Mouse (Mus musculus) adrenal gland, adult 8-10 months (tissue): ENCODE measurements around the gene 1600015I10Rik. TPM values are rescaled to one million over a fixed set of nuclear protein-coding genes. Genes with fewer than 3 reads are reported as not detected.
A peak's percentile ranks its signal among the peaks of the same experiment; 100 is the strongest.
"Not testable (repeated sequence)": the region's sequence is repeated elsewhere in the genome, so short reads cannot be mapped to it uniquely, and the experiment has no call there.

Experiments
- DNase-seq: peaks from one replicate; pipeline ENCODE4 v3.0.0; 2022
- total RNA-seq, 4 experiments: library from RNA; stranded (reverse); gene quantifications; 2 replicates each; pipeline ENCODE4 v1.2.4; 2022

Gene 1600015I10Rik
- not detected for total RNA-seq

DNA sequence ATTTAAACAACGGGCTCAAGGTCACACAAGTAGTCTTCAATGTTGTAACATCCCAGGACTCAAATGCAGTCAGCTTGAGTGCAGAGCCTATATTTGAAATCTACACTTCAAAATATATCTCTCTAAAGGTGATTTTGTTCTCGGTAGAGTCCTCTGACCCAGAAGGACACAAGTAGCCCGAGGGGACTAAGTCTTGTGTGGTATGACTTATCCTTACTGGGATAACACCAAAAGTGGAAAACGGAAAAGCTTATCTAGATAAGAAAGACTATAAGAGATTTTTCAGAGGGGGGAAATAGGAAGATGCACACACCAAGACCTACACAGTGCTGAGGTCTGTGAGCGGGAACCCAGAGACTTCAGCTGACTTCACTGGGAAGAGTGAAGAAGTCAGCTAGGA, at the start of gene 1600015I10Rik:
Gene 1600015I10Rik (plus strand): TSS at position 301 of the 400 bp plus-strand sequence.
- DNase-seq = no peak

DNA sequence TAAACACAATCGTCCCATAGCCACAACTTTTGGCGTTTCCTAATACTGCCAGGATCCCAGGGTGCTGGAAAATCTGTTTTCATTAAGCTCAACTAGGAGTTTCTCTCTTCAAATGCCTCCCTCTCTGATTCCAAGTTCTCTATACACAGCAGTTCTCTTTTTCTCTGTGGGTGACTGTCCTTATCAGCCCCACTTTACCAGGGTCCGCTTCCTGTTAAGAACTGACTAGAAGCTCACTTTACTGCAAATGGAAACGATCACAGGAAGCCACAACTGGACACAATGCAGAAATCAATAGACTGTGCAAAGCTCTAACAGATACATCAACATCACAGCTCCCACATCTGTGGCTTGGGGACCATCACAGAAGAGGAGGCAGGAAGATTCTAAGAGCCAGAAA, 35.5 kb upstream of the 1600015I10Rik start:
- no peak for DNase-seq

DNA sequence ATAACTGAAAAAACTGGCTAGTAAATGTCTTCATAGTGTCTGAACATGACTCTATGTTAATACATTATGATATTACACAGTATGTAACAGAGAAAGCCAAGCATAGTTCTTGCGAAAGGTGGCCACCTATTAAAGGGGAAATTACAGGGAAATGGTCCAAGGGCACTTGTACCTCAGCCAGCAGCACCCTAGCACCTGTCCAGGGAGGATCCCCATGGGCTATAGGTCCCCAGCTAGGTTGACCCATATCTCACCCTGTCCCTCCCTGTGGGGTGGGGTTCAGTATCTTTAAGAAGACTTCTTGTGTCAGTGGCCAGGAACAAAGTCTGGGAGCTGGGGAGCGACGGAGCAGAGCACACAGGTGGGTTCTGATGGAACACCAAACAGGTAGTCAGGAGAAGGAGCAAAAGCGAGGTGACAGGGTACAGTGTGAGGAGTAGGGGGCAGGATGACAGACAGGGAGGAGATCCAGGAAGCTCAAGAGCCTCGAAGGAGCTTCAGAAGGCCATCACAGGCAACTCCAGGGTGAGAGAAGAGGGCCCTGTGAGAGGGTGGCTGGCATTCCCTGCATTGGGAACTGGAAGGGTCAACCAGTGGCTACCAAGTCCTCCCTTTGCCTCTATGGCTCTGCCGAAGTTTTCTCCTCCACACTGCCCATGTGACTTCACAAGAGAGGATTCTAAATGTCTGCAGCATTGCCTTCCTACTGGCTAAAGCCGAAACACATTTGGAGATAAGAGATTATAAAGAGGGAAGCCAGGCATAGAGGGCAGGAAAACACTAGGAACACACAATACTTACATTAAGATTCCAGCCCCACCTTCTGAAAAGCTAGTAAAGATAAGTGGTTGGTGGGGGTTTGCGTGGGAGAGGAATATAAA, 34.5 kb upstream of the 1600015I10Rik start:
- DNase-seq = no peak

DNA sequence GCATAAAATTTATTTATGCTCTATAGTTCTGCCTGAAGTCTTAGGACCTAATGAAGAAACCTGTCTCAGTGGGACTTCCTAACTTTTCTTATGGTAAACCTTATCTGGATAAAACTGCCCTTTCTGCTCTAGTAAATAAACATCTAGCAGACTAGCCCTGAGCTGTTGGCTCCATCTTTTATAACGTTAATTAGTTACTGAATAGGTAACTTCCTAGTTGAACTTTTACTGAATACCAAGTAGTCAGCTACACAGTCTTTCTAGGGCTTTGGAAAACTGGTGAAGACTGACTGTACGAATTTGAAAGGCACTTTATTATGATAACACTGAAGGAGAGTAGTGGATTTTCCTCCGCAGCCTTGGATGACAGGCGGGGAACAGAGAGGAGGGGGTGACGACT, 33.8 kb upstream of the 1600015I10Rik start:
- no peak for DNase-seq

DNA sequence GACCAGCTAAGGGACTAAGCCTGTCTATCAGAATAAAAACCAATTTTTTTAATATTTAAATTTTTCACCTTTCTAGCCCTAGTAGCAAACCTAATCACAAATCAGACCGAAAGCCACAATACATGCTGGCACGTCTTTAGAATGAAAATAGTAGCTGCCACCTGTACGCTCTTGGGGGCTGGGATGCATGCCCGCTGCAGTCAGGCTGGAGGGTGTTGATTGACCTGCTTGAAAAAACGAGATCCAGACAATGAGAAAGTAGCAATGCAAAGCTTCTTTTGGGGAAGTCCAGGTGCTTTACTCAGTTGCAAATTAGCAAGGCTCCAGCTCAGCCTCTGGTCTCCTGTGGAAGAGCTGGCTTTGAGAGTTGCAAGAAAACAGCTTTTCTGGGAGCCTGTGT, 32.7 kb upstream of the 1600015I10Rik start:
- no peak for DNase-seq

DNA sequence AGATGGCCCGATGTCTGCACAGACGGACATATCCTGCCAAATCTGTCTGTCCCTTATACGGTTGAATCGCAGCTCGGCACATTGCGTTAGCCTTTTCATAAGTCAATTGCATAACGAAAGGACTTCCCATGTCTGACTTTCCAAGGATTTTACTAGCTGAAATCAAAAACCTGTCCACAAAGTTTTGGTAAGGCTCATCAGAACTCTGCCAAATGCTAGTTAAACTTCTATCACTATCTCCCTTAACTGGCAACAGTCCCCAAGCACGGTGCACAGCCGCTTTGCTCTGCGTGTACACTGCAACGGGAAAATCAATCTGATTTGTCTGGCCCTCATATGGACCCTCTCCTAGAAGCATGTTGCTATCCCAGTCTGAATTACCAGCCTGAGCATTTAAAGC, 28.4 kb upstream of the 1600015I10Rik start:
- not testable (repeated sequence) for DNase-seq

DNA sequence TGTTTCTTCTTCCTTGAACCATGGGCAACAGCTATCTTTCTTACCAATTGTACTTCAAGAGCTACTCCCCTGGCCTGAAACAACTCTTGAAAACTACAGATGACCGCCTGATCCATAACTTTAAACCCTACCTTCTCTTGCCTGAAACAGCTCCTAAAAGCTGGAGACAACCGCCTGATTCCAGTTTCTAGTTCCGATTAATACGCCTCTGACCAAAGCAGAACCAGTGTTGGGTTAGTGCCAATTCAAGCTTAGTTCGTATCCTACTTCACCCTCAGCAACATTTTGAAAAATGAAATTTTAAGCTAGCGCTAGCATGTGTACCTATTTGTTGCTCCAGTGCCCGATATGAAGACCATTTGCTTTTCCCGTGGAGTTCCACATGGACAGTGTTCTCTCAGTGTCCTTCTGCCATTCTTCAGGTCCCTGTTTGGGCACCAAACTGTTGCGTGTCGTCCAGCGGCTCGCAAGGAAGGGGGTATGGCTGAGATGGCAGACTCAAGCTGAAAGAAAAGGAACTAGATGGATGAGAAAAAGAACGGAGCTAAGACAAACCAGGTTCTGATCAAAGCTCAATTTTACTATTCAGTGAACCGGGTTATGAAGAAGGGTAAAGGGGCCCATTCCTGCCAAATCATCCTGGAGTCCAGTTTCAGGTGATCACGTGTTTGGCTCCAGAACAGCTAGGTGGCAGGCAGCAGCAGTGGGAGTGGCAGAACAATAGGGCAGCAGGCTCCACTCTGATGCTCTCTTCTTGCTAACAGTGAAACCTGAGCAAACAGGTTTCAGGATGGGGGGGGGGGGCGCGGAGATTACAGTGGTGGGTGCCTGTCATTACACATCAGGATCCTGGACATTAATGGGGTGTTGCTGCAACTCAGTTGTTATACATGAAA, 26.9 kb upstream of the 1600015I10Rik start:
- DNase-seq = no peak

DNA sequence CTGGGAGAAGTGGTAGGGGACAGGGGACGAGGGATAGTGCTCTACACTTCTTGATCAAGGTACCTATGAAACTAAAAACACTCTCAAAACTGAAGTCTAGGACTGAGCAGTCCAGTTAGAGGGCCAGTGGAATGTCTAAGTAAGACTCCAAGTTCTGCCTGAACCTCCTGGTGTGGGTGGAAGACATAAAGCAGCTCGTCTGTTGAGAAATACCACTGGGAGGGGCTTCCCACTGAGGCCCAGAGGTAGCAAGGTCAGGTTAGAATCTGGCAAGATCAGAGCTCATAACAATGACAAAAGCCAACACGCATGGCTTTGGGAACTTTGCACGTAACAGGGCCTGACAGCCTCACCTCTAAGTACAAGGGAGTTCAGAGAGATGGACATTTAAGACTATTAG, 26.3 kb upstream of the 1600015I10Rik start:
- DNase-seq = no peak

DNA sequence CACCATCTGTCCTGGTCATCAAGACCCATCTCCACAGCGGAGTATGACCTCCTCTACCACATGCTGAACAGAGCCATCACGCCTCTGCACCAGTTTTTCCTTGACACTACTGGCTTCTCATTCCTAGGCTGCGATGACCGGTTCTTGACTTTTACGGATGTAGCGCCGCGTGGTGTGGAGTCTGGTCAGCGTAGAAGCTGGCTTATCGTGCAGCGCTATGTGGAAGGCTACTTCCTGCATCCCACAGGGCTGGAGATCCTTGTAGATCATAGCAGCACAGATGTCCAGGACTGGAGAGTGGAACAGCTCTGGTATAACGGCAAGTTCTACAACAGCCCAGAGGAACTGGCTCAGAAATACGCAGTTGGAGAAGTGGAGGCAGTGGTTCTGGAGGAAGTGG, 24.1 kb upstream of the 1600015I10Rik start:
- no peak for DNase-seq

DNA sequence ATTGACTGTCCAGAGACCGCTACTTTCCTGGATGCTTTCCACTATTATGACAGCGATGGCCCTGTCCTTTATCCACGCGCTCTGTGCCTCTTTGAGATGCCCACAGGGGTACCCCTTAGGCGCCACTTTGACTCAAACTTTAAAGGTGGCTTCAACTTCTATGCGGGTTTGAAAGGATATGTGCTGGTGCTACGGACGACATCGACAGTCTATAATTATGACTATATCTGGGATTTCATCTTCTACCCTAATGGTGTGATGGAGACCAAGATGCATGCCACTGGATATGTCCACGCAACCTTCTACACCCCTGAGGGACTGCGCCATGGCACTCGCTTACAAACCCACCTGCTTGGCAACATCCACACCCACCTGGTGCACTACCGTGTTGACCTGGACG, 23.3 kb upstream of the 1600015I10Rik start:
- no peak for DNase-seq

DNA sequence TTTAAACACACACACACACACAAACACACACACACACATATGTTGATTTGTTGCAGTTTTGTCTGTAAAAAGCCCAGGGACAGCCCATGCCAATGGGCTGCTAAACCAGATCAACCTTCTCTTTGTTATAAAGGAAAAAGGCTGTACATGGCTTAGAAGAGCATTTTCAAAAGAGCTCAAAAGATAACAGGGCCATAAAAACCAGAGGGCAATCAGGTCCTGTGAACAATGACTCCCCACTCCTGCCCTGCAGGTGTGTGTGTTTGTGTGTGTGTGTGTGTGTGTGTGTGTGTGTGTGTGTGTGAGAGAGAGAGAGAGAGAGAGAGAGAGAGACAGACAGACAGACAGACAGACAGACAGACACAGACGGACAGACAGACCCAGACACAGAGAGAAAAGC, 20.5 kb upstream of the 1600015I10Rik start:
- no peak for DNase-seq

DNA sequence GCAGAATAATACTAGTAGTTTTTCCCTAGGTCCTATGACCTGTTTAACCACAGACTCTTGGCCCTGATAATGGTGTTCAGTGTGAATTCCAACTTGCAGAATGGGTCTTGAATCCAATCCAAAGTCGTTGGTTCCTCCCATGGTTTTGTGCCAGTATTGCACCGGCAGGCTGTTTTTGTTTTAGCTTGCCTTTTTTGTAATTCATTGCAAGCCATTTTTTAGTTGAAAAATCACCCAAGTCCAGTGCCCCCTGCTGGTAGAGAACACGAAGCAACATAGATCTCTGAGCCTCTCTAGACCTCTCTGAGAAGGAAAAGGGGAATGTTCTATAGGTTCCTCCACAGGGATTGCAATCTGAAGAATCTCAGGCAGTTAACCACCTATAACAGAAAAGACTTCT, 17.7 kb upstream of the 1600015I10Rik start:
- DNase-seq = no peak

DNA sequence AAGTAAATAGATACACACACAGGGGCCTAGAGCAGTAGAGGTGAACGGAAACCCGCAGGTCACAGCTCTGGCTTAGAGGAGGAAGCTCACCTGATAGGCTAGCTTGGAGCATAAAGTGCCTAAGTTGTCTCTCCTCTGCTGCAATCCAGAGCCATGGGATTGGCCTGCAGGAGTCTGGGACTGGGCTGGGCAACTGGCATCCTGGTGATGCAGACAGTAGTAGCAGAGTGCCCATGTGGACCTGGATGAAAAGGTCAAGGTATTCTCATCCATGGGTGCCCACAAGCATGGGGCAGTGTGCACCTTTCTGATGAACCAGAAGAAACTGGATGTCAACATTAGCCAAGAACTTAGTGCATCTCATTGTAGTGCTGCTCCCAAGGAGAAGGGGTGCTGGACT, 16.1 kb upstream of the 1600015I10Rik start:
- no peak for DNase-seq

DNA sequence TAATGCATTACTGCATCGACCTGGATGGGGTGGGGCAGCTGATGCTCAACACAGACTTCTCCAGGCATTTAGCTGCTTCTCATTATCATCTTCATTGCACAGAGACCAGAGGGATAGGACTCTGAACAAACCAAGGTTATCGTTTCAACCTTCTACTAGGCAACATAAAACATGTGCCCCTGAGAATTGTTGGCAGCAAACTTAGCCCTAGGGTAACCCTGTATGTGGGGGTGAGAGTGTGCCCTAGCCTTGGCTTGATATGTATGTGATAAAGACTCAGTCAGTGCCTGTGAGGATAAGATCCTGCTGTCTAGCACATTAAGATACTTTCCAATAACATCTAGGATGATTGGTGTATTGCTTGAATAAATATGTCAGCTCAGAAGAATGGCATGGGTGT, 19.9 kb downstream of the 1600015I10Rik start:
- peak; percentile 46 for DNase-seq

DNA sequence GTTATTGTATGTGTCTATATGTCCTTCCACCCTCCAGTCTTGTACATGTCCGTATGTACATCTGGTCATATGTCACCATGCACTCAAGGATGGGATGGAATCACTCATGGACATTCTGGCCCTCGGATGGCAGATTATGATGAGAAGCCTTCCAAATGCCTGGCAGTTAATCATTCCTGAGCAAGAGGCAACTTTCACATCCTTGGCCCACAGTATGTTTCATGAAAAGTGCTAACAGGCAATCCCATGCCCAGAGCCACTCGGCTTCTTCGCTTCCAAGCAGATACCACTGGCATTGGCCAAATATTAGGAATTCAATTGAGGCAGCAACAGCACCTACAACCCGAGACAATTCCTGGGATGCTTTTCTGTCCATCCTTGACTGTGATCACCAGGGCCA, 21.0 kb downstream of the 1600015I10Rik start:
- no peak for DNase-seq

DNA sequence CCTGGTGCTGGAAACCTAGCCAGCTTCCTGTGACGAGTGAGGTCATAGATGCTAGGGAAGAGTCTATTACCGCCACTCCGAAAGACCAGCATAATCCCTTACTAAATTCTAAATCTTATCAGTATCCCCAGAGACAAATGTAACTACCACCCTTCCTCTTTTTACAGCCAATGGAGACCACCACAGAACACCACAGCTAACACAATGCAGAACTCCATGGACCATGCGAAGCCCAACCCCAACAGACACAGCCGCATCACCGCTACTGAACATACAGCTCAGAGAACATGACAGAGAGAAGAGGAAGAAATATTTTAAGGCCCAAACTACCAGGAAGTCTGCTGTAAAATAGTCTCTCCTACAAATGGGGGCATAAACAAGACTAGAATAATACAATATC, 21.9 kb downstream of the 1600015I10Rik start:
- no peak for DNase-seq

DNA sequence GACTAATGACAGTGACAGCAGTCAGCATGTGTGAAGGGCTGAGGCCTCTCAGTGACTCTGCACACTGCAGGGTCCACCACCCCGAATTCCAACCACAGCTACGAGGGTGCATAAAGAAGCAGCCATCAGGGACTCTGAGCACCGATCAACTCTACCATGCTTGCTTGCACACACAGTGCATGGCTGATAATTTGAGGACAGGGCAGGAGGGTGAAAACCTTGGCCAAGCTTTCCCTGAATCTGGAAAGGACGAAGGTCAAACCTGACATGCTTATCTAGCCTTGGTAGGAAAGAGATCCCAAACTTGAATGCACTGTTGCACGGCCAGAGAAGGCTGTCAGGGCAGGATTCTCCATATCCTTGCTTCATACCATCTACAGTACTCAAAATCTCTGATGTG, 23.5 kb downstream of the 1600015I10Rik start:
- DNase-seq = peak; percentile 39

DNA sequence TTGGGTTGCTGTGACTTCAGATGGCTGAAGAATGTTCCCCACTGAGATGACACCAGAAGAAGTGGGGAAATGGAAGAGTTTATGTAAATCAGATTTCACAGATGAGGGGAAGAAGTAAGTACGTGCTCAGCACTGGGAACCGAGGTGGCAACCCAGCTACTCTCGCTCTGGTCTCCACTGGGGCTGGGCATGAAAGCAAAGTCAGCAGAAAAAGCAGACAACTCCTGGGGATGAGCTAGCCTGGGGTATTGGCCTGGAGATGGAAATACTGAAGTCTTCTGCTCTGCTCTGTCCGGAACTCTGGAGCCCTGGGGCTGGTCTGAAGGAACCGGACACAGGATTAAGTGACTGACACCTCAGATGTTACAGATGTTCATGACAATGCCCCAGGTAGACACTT, 24.5 kb downstream of the 1600015I10Rik start:
- no peak for DNase-seq

DNA sequence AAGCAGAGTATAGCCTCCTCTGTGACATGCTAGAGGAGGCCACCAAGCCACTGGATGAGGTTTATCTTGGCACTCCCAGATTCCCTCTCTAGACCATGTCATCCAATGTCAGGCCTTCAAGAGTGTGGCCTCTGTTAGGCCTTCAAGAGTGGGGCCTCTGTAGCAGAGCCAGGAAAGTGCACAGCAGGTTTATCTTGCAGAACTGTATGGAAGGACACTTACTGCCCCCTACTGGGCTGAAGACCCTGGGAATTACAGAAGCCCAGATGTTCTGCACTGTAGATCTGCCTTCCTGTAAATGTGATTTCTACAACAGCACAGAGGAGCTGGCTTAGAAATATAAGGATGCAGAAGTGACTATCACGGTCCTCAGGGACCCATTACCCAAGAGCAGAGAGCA, 25.3 kb downstream of the 1600015I10Rik start:
- DNase-seq = peak; percentile 63

DNA sequence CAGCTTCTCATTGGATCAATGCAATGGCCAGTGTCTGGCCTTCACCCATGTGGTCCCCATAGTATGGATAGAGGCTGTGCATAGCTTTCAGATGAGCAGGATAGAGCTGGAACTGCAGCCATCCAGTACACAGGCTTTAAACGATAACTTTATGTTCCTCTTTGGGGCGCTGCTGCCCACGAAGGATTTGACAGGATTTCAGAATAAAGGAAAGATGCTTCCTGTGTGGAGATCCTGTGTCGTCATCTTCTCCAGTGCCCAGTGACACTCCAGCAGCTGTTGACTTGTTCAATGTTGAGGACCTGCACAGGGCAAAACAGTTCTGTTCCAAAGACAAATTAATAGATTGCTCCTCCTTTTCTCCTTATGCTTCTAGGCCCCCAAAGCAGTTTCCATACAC, 27.1 kb downstream of the 1600015I10Rik start:
- DNase-seq = no peak

DNA sequence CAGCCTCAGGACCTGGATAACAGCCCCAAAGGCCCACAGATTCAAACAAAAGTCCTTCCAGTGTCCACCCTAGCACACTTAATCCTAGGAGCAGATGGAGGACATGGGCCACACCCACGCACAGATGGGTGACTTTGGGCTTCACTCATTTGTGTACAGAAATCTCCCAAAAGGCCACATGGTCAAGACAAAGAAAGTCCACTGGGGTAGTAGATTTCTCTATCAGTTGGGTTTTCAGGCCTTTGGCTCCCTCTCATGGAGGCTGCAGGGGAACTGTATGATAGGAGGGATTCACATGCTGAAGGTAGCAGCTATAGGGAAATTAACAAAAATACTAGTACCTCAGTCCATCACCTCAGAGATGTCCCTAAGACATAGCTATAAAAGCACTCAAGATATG, 28.4 kb downstream of the 1600015I10Rik start:
- DNase-seq = no peak

DNA sequence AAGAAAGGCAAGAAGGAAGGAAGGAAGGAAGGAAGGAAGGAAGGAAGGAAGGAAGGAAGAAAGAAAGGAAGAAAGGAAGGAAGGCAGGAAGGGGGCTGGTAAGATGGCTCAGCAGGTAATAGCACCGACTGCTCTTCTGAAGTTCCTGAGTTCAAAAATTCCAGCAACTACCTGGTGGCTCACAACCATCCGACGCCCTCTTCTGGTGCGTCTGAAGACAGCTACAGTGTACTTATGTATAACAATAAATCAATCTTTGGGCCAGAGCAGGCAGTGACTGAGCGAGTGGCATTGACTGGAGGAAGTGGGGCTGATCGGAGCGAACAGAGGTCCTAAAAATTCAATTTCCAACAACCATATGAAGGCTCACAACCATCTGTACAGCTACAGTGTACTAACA, 29.5 kb downstream of the 1600015I10Rik start:
- DNase-seq = not testable (repeated sequence)

DNA sequence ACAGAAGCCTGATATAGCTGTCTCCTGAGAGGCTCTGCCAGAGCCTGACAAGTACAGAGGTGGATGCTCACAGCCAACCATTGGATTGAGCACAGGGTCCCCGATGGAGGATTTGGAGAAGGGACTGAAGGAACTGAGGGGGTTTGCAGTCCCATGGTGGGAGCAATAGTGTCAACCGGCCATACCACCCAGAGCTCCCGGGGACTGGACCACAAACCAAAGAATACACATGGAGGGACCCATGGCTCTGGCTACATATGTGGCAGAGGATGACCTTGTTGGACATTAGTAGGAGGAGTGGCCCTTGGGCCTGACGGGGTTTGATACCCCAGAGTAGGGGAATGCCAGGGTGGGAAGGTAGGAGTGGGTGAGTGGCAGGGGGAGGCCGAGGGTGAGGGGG, 37.0 kb downstream of the 1600015I10Rik start:
- not testable (repeated sequence) for DNase-seq

DNA sequence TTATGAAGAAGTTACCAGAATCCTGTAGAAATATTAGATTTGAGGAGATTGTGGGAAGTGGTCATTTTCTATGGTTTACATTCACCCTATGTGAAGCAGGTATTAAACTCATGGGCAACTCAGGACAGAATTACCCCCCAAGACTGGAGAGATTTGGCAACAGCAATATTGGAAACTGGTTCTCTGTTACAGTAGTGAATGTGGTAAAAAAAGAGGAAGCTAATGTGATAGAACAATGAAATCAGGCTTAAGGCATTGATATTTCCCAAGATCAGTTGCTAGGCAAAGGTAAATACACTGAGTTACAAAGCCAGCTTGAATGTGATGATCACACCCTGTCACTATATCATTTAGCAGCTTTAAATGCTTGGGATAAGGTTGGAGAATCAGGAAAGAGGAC, 38.2 kb downstream of the 1600015I10Rik start:
- DNase-seq = no peak
